Mouse (Mus musculus): ENCODE measurements around the gene Tuba3b. TPM values are rescaled to one million over a fixed set of nuclear protein-coding genes. Genes with fewer than 3 reads are reported as not detected.

Gene Tuba3b
- total and polyA plus RNA-seq, 3 experiments: not detected

GRCm38 (mm10) chr6:145610901-145611300 is 4.7 kb upstream of the Tuba3b start:
- peaks cover 0 to 3% of the 10 kb centered on the region in 2 experiments; a peak in 2 of 4 replicates for H3K4me1 ChIP-seq (ENCODE audit: control insufficient read depth in 1 of 2, insufficient read depth in 2 of 2)
- H3K4me2 ChIP-seq (ENCODE audit: insufficient read depth, low read depth, poor library complexity, severe bottlenecking): no peak overlapping the region
- no peaks in the 10 kb centered on the region for H3K9me3 ChIP-seq (replicated peaks; ENCODE audit: low read length)
- in situ Hi-C loops (cut with MboI; ENCODE audit: low pct_ligation_motif_present, low pct_unique_long_range_greater_than_20kb, low sequenced_read_pairs) (no loop called here), dilution Hi-C loops (cut with MboI; ENCODE audit: extremely low pct_ligation_motif_present, extremely low pct_unique_long_range_greater_than_20kb, low sequenced_read_pairs) (no loop called here)
- no peaks in the 10 kb centered on the region for H3K36me3 ChIP-seq (replicated peaks in 1 of 2; ENCODE audit: control insufficient read depth in 1 of 2, insufficient read depth in 1 of 2, low read length in 1 of 2)
- H3K9ac ChIP-seq (ENCODE audit: insufficient read depth, low read depth): no peak overlapping the region
- no peak for DNase-seq (ENCODE audit: extremely low read depth)
- TF ChIP-seq GABPA (IDR thresholded peaks at IDR 0.05; ENCODE audit: insufficient replicate concordance, low read depth, low read length) (no peak), HCFC1 (IDR thresholded peaks at IDR 0.05; ENCODE audit: low read depth, low read length) (no peak), MYC (IDR thresholded peaks at IDR 0.05; ENCODE audit: low read depth, low read length) (no peak), E2F4 (IDR thresholded peaks at IDR 0.05; ENCODE audit: insufficient replicate concordance, low read depth, low read length) (no peak), KAT2A (IDR thresholded peaks at IDR 0.05; ENCODE audit: insufficient replicate concordance, low read length) (no peak), RAD21 (IDR thresholded peaks at IDR 0.05; ENCODE audit: low read depth, low read length) (no peak), MAX (IDR thresholded peaks at IDR 0.05; ENCODE audit: low read length) (no peak), ZNF384 (IDR thresholded peaks at IDR 0.05; ENCODE audit: low read depth, low read length) (no peak), RCOR1 (conservative IDR thresholded peaks at IDR 0.05; ENCODE audit: low read depth, low read length) (no peak), IRF4 (IDR thresholded peaks at IDR 0.05; ENCODE audit: low read depth, low read length) (no peak), PAX5 (IDR thresholded peaks at IDR 0.05; ENCODE audit: low read length) (no peak), JUND (conservative IDR thresholded peaks at IDR 0.05; ENCODE audit: low read depth, low read length) (no peak), BHLHE40 (IDR thresholded peaks at IDR 0.05; ENCODE audit: low read depth, low read length) (no peak), POLR2A (IDR thresholded peaks at IDR 0.05; ENCODE audit: low read depth, low read length) (no peak), USF1 (IDR thresholded peaks at IDR 0.05; ENCODE audit: low read depth, low read length) (no peak)
- H3K4me3 ChIP-seq (replicated peaks in 1 of 3; ENCODE audit: low read depth in 2 of 3, low read length in 2 of 3, poor library complexity in 1 of 3): no peak overlapping the region
- no peak overlapping the region for H3K27ac ChIP-seq (ENCODE audit: insufficient read depth, low read depth)
- no peaks in the 10 kb centered on the region for H3K79me2 ChIP-seq (replicated peaks; ENCODE audit: control insufficient read depth, extremely low read depth, insufficient read depth, poor library complexity, severe bottlenecking)
- no peaks in the 10 kb centered on the region for H3K27me3 ChIP-seq (replicated peaks)

GRCm38 (mm10) chr6:145612611-145613010 is 2.9 kb upstream of the Tuba3b start:
- no peak overlapping the region for H3K27ac ChIP-seq (ENCODE audit: insufficient read depth, low read depth)

More at GRCm38 (mm10) chr6:145612611-145613010, 2.9 kb upstream of the Tuba3b start:
- H3K79me2 ChIP-seq (replicated peaks; ENCODE audit: control insufficient read depth, extremely low read depth, insufficient read depth, poor library complexity, severe bottlenecking): no peaks in the 10 kb centered on the region
- DNase-seq (ENCODE audit: extremely low read depth): no peak
- no peak for TF ChIP-seq RCOR1 (conservative IDR thresholded peaks at IDR 0.05; ENCODE audit: low read depth, low read length)
- TF ChIP-seq RAD21 (IDR thresholded peaks at IDR 0.05; ENCODE audit: low read depth, low read length): no peak
- TF ChIP-seq JUND (conservative IDR thresholded peaks at IDR 0.05; ENCODE audit: low read depth, low read length): no peak
- no peak for TF ChIP-seq ZMIZ1 (IDR thresholded peaks at IDR 0.05; ENCODE audit: low read depth, low read length)
- TF ChIP-seq CHD2 (IDR thresholded peaks at IDR 0.05; ENCODE audit: low read length): no peak
- no peak for TF ChIP-seq ETS1 (conservative IDR thresholded peaks at IDR 0.05; ENCODE audit: low read depth, low read length)
- no peak for TF ChIP-seq MYC (IDR thresholded peaks at IDR 0.05; ENCODE audit: low read depth, low read length)
- no peak overlapping the region for H3K9ac ChIP-seq (ENCODE audit: insufficient read depth, low read depth)
- in situ Hi-C loops (cut with MboI; ENCODE audit: low pct_ligation_motif_present, low pct_unique_long_range_greater_than_20kb, low sequenced_read_pairs) (no loop called here), dilution Hi-C loops (cut with MboI; ENCODE audit: extremely low pct_ligation_motif_present, extremely low pct_unique_long_range_greater_than_20kb, low sequenced_read_pairs) (no loop called here)
- H3K9me3 ChIP-seq (replicated peaks; ENCODE audit: low read length): no peaks in the 10 kb centered on the region
- H3K27me3 ChIP-seq (replicated peaks): no peaks in the 10 kb centered on the region
- H3K4me1 ChIP-seq (ENCODE audit: control insufficient read depth in 1 of 2, insufficient read depth in 2 of 2): peaks cover 0 to 18% of the 10 kb centered on the region in 2 experiments; a peak in 2 of 4 replicates
- H3K4me2 ChIP-seq (ENCODE audit: insufficient read depth, low read depth, poor library complexity, severe bottlenecking): no peak overlapping the region
- no peaks in the 10 kb centered on the region for H3K36me3 ChIP-seq (replicated peaks in 1 of 2; ENCODE audit: control insufficient read depth in 1 of 2, insufficient read depth in 1 of 2, low read length in 1 of 2)
- no peak overlapping the region for H3K4me3 ChIP-seq (replicated peaks in 1 of 3; ENCODE audit: low read depth in 2 of 3, low read length in 2 of 3, poor library complexity in 1 of 3)
